Mouse (Mus musculus) limb, embryonic 14.5 days (tissue): ENCODE data around the gene Fhod1. TPM values are rescaled to one million over a fixed set of nuclear protein-coding genes. Genes with fewer than 3 reads are reported as not detected.

Experiments used
- ATAC-seq: fragments of 200-750 bp; cut with Nextera tagmentation; 2 replicates; pipeline ENCODE4 v1.8.0; 2017; ENCODE audit warnings: low read depth, moderate number of reproducible peaks, moderate TSS enrichment; ENCODE audit not compliant: low FRiP score
- DNase-seq: peaks from one replicate; pipeline ENCODE4 v3.0.0-alpha.2; 2015; ENCODE audit warnings: low spot score
- H3K27ac ChIP-seq: fragments of 300-500 bp; sonication (generic); replicated peaks from 2 replicates; pipeline ENCODE4 v1.5.1; 2014; ENCODE audit warnings: low read depth, mild to moderate bottlenecking, low read length, moderate library complexity, mixed read lengths
- H3K27me3 ChIP-seq: fragments of 300-500 bp; sonication (generic); 2 replicates; pipeline ENCODE4 v1.6.1; 2014; ENCODE audit warnings: low read length, mixed read lengths; ENCODE audit not compliant: control insufficient read depth, insufficient read depth
- H3K36me3 ChIP-seq: fragments of 300-500 bp; sonication (generic); 2 replicates; pipeline ENCODE4 v1.6.1; 2014; ENCODE audit warnings: mild to moderate bottlenecking, low read length, moderate library complexity, mixed read lengths; ENCODE audit not compliant: control insufficient read depth, insufficient read depth
- H3K4me1 ChIP-seq: fragments of 300-500 bp; sonication (generic); 2 replicates; pipeline ENCODE4 v1.6.1; 2014; ENCODE audit warnings: antibody characterized with exemption, low read length, mixed read lengths; ENCODE audit not compliant: control insufficient read depth, insufficient read depth
- H3K4me2 ChIP-seq: fragments of 300-500 bp; sonication (generic); replicated peaks from 2 replicates; pipeline ENCODE4 v1.6.1; 2014; ENCODE audit warnings: low read depth, mild to moderate bottlenecking, low read length, moderate library complexity; ENCODE audit not compliant: severe bottlenecking
- H3K4me3 ChIP-seq: fragments of 300-500 bp; sonication (generic); replicated peaks from 2 replicates; pipeline ENCODE4 v1.5.1; 2014; ENCODE audit warnings: low read length
- H3K9ac ChIP-seq: fragments of 300-500 bp; sonication (generic); 2 replicates; pipeline ENCODE4 v1.6.1; 2014; ENCODE audit warnings: mild to moderate bottlenecking, low read depth, low read length, moderate library complexity; ENCODE audit not compliant: severe bottlenecking
- H3K9me3 ChIP-seq: fragments of 300-500 bp; sonication (generic); 2 replicates; pipeline ENCODE4 v1.6.1; 2016; ENCODE audit warnings: low read length; ENCODE audit not compliant: control insufficient read depth
- POLR2A ChIP-seq: fragments of 200-500 bp; IDR thresholded peaks from 2 replicates; pipeline ENCODE4 v1.8.0; 2012; ENCODE audit warnings: inconsistent platforms, mild to moderate bottlenecking, moderate library complexity, borderline replicate concordance; ENCODE audit not compliant: insufficient read depth, insufficient read length; ENCODE audit errors: extremely low read depth
- WGBS: fragments of 180-500 bp; shearing (Covaris S2); extraction: QIAGEN DNeasy Blood & Tissue Kit; methylation state at CpG from one replicate; pipeline ENCODE4 v1.1.7; 2014; 5-methylcytosine and 5-hydroxymethylcytosine counted together
- polyA plus RNA-seq, 2 experiments: library from polyadenylated mRNA; depleted of rRNA in 1 of 2; stranded (reverse) in 1 of 2; unstranded in 1 of 2; fragments of >200 nt; fragmentation: Nextera tagmentation in 1 of 2; extraction: Ambion mirVana in 1 of 2; gene quantifications; 2 replicates each; pipeline versions ENCODE4 v1.2.1 to v1.2.3; 2012 to 2014

Fhod1 gene
- polyA plus RNA-seq, 2 experiments, result 2.7 to 24.4 TPM

- peaks cover 4% of the 10 kb centered on the region; the same call in 1 of the 2 replicates for H3K9me3 ChIP-seq
- 78% methylated on average over 9 of the region's 9 CpGs for WGBS
- no peak for TF ChIP-seq POLR2A
- DNase-seq (no peak), ATAC-seq (no peak)
- no peak overlapping the region for H3K4me3 ChIP-seq
- H3K36me3 ChIP-seq, result 0 out of 2 replicates have a peak, but pooled peaks cover 5% of the 10 kb centered on the region
- H3K9ac ChIP-seq, result no peak overlapping the region
- H3K27ac ChIP-seq, result no peak overlapping the region
- 0 out of 2 replicates have a peak, but pooled peaks cover 6% of the 10 kb centered on the region for H3K4me1 ChIP-seq
- H3K4me2 ChIP-seq, result no peak overlapping the region
- no peaks in the 10 kb centered on the region for H3K27me3 ChIP-seq
Measured at GRCm38 (mm10) chr8:105372473-105372872, 24.7 kb upstream of the Fhod1 start.

GRCm38 (mm10) chr8:105367107-105367506 lies 19.4 kb upstream of the Fhod1 start:
- TF ChIP-seq POLR2A, result no peak

GRCm38 (mm10) chr8:105361751-105362702 lies 14.3 kb upstream of the Fhod1 start:
- 62% methylated on average over 12 of the region's 12 CpGs for WGBS
- Histone ChIP-seq H3K4me3 (no peak overlapping the region), H3K4me2 (no peak overlapping the region), H3K27me3 (no peaks in the 10 kb centered on the region), H3K36me3 (peaks cover 28% of the 10 kb centered on the region), H3K27ac (no peak overlapping the region), H3K9me3 (no peaks in the 10 kb centered on the region), H3K4me1 (no peaks in the 10 kb centered on the region), H3K9ac (no peak overlapping the region)
- no peak for TF ChIP-seq POLR2A
- DNase-seq (peak; percentile 60), ATAC-seq (peak; percentile 58)

More at GRCm38 (mm10) chr8:105367107-105367506, 19.4 kb upstream of the Fhod1 start:
- no peaks in the 10 kb centered on the region for H3K9me3 ChIP-seq
- no peaks in the 10 kb centered on the region for H3K4me1 ChIP-seq
- no peak overlapping the region for H3K9ac ChIP-seq
- no peak overlapping the region for H3K27ac ChIP-seq
- no peak overlapping the region for H3K4me3 ChIP-seq
- H3K4me2 ChIP-seq, result no peak overlapping the region
- DNase-seq, result no peak
- peaks cover 19% of the 10 kb centered on the region; the same call in 1 of the 2 replicates for H3K36me3 ChIP-seq
- ATAC-seq, result no peak
- WGBS, result 69% methylated on average over 2 of the region's 2 CpGs
- H3K27me3 ChIP-seq, result no peaks in the 10 kb centered on the region

GRCm38 (mm10) chr8:105359646-105360045 lies 11.9 kb upstream of the Fhod1 start:
- Histone ChIP-seq H3K9ac (no peak overlapping the region), H3K27me3 (no peaks in the 10 kb centered on the region), H3K27ac (no peak overlapping the region), H3K36me3 (peaks cover 42% of the 10 kb centered on the region), H3K4me3 (no peak overlapping the region), H3K4me1 (no peaks in the 10 kb centered on the region), H3K4me2 (no peak overlapping the region), H3K9me3 (no peaks in the 10 kb centered on the region)
- ATAC-seq, result no peak
- DNase-seq, result peak; percentile 71
- TF ChIP-seq POLR2A, result no peak
- 36% methylated on average over 4 of the region's 4 CpGs for WGBS

- 75% methylated on average over 15 of the region's 15 CpGs for WGBS
- Histone ChIP-seq H3K9ac (no peak overlapping the region), H3K27me3 (no peaks in the 10 kb centered on the region), H3K9me3 (no peaks in the 10 kb centered on the region), H3K27ac (no peak overlapping the region), H3K4me2 (no peak overlapping the region), H3K4me3 (no peak overlapping the region), H3K4me1 (no peaks in the 10 kb centered on the region; the same call in 1 of the 2 replicates), H3K36me3 (peaks cover 37% of the 10 kb centered on the region)
- no peak for ATAC-seq
- no peak for TF ChIP-seq POLR2A
- DNase-seq, result no peak
Measured at GRCm38 (mm10) chr8:105359208-105359607, 11.5 kb upstream of the Fhod1 start.
